Mouse (Mus musculus): ENCODE measurements around the gene Olfr1206.

The Olfr1206 gene

DNA sequence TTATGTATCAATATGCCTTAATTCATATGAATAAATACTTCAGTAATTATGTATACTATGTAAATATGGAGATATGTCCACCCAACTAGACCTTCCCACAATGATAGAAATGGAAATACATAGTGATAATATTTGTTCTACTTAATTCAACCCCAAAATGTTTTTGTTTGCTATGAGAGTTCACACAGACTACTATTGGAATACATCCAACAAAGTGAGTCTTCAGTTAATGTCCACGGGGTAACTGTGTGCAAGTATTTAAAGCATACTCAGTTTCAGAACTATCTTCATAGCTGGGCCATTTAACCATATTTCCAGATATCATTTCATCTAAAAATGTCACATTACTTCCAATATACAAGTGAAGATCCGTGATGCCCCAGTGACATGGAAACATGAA is at the start of gene Olfr1206:
Olfr1206 (plus strand) TSS at position 301 of the 400 bp plus-strand sequence.
- DNase-seq (ENCODE audit: low spot score in 2 of 2): no peak

DNA sequence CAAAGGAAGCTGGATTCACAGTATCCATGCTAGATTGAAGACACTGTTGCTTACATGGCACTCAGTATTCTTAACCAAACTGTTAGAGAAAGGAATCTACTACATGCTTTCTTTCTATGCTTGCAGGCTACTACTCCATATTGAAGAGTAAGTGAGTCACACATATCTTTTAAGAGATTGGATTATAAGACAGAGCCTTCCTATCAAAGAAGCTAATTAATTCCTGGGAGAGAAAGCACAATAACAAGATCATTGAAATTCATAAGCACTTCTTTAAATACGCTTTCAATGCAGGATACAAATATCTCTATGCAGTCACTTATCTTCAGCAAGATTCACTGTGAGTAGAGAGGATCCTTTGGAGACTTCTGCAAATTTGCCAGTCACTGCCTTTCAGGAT is 48.8 kb upstream of the Olfr1206 start, which contains the start of gene Olfr1202:
Olfr1202 (plus strand) TSS at position 301 of the 400 bp plus-strand sequence.
- no peak for DNase-seq (ENCODE audit: low spot score in 2 of 2)

- no peak for DNase-seq (ENCODE audit: low spot score in 2 of 2)
Measured at GRCm38 (mm10) chr2:88829437-88829836, 33.6 kb upstream of the Olfr1206 start, which contains the start of gene Olfr1205. Gene Olfr1205, plus strand, starts transcription at chr2:88829737.

- DNase-seq (ENCODE audit: low spot score in 2 of 2): no peak
Measured at GRCm38 (mm10) chr2:88838477-88838876, 24.6 kb upstream of the Olfr1206 start.

GRCm38 (mm10) chr2:88848992-88849391 is 14.0 kb upstream of the Olfr1206 start, which contains the start of gene Olfr1204:
Gene Olfr1204, plus strand, starts transcription at chr2:88849292.
- no peak for DNase-seq (ENCODE audit: low spot score in 2 of 2)

GRCm38 (mm10) chr2:88902211-88902610 is 39.2 kb downstream of the Olfr1206 start, which contains the start of gene Olfr1208:
Gene Olfr1208, minus strand, starts transcription at chr2:88902311.
- DNase-seq (ENCODE audit: low spot score in 2 of 2): no peak

DNA sequence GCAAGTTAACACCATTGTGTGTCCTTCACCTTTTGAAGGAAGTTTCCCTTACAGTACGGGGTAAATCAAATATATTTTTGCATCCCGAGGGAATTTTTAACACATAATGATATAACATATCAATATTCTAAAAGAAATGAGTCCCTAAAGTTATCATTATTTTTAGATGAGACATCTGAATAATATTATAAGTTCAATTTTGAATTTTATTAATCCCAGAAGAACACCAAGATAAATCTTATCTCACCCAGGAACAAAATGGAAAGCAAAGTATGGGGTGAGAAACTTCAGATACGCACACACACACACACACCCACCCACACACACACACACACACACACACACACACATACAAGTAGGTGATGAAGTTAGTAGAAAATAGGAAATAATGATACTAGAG is 52.0 kb downstream of the Olfr1206 start, which contains the start of gene Olfr1209:
Olfr1209 (minus strand) TSS at position 101 of the 400 bp plus-strand sequence.
- DNase-seq (ENCODE audit: low spot score in 2 of 2): no peak

Data from right cerebral cortex, postnatal 36 days (tissue).